Mouse (Mus musculus): Measurements from ENCODE around the gene Hist1h2ab. TPM values are rescaled to one million over a fixed set of nuclear protein-coding genes. Genes with fewer than 3 reads are reported as not detected.

Hist1h2ab gene
- total RNA-seq, 2 experiments from 2014 or later = 424 to 425 TPM

- DNase-seq = peak; percentile 56
Measured at GRCm38 (mm10) chr13:23792520-23792919, 41.6 kb downstream of the Hist1h2ab start.

GRCm38 (mm10) chr13:23799405-23799804, 48.5 kb downstream of the Hist1h2ab start:
- no peak for DNase-seq

Small RNA genes within 50 kb of the gene (microRNA-seq; reads per million reads assigned to microRNA genes)
- gene Gm44314 (0 to 0.20 reads per million in 2 experiments), gene Gm44484 (0 reads per million in 2 experiments)

Other genes with a start within 250 kb of the Hist1h2ab start
- 1,000 to 10,000 TPM; 1,227 to 1,327 TPM for gene Hist1h4h, start 220.1 kb upstream of the Hist1h2ab start, total RNA-seq (2021)
- 100 to 1,000 TPM; 480 to 499 TPM for gene Hist1h2af, start 217.2 kb upstream of the Hist1h2ab start, total RNA-seq (2021)
- 100 to 1,000 TPM; 165 to 172 TPM for gene Hist1h3g, start 215.7 kb upstream of the Hist1h2ab start, total RNA-seq (2021)
- gene Hist1h2bh, start 207.7 kb upstream of the Hist1h2ab start, total RNA-seq (2021) = 10 to 100 TPM; 23.5 to 23.8 TPM
- 100 to 1,000 TPM; 121 to 128 TPM for gene Hist1h3f, start 207.1 kb upstream of the Hist1h2ab start, total RNA-seq (2021)
- gene Hist1h4f, start 199.5 kb upstream of the Hist1h2ab start, total RNA-seq (2021) = 100 to 1,000 TPM; 802 to 855 TPM
- gene Hist1h1d, start 197.9 kb upstream of the Hist1h2ab start, total RNA-seq (2021) = 10 to 100 TPM; 40.0 to 43.0 TPM
- 100 to 1,000 TPM; 299 to 323 TPM for gene Hist1h3e, start 188.8 kb upstream of the Hist1h2ab start, total RNA-seq (2021)
- gene Hist1h2ae, start 179.9 kb upstream of the Hist1h2ab start, total RNA-seq (2021) = 10 to 100 TPM; 77.0 to 85.3 TPM
- gene Hist1h2bg, start 179.7 kb upstream of the Hist1h2ab start, total RNA-seq (2021) = 100 to 1,000 TPM; 624 to 645 TPM
- 100 to 1,000 TPM; 278 to 296 TPM for gene Hist1h2bf, start 176.9 kb upstream of the Hist1h2ab start, total RNA-seq (2021)
- gene Hist1h2ad, start 176.7 kb upstream of the Hist1h2ab start, total RNA-seq (2021) = 10 to 100 TPM; 62.5 to 79.1 TPM
- gene Hist1h3d, start 175.4 kb upstream of the Hist1h2ab start, total RNA-seq (2021) = 10 to 100 TPM; 52.4 to 58.7 TPM
- 100 to 1,000 TPM; 322 to 324 TPM for gene Hist1h4d, start 169.5 kb upstream of the Hist1h2ab start, total RNA-seq (2021)
- 10 to 100 TPM; 38.8 to 42.2 TPM for gene Hist1h2be, start 130.0 kb upstream of the Hist1h2ab start, total RNA-seq (2021)
- gene Hist1h1e, start 128.6 kb upstream of the Hist1h2ab start, total RNA-seq (2021) = 100 to 1,000 TPM; 269 to 306 TPM
- 10 to 100 TPM; 11.4 to 11.7 TPM for gene Hist1h2ac, start 67.2 kb upstream of the Hist1h2ab start, total RNA-seq (2021)
- gene Hist1h2bc, start 66.9 kb upstream of the Hist1h2ab start, total RNA-seq (2021) = 10 to 100 TPM; 44.8 to 56.0 TPM
- 1 to 10 TPM; 1.6 to 1.8 TPM for gene Hist1h1t, start 55.3 kb upstream of the Hist1h2ab start, total RNA-seq (2021)
- gene Hist1h4c, start 52.7 kb upstream of the Hist1h2ab start, total RNA-seq (2021) = 100 to 1,000 TPM; 167 to 175 TPM
- gene Hfe, start 40.3 kb upstream of the Hist1h2ab start, total RNA-seq (2021) = 10 to 100 TPM; 19.7 to 21.0 TPM
- gene Hist1h1c, start 12.3 kb upstream of the Hist1h2ab start, total RNA-seq (2021) = 100 to 1,000 TPM; 472 to 511 TPM
- 100 to 1,000 TPM; 252 to 264 TPM for gene Hist1h3c, start 5.5 kb upstream of the Hist1h2ab start, total RNA-seq (2021)
- gene Hist1h2bb, start 4.4 kb upstream of the Hist1h2ab start, total RNA-seq (2021) = 100 to 1,000 TPM; 281 to 294 TPM
- 100 to 1,000 TPM; 568 to 625 TPM for gene Hist1h3b, start 1.1 kb downstream of the Hist1h2ab start, total RNA-seq (2021)
- gene Hist1h4b, start 5.9 kb downstream of the Hist1h2ab start, total RNA-seq (2021) = 100 to 1,000 TPM; 312 to 320 TPM
- gene Hist1h4a, start 10.1 kb downstream of the Hist1h2ab start, total RNA-seq (2021) = 100 to 1,000 TPM; 433 to 442 TPM
- 100 to 1,000 TPM; 440 to 473 TPM for gene Hist1h3a, start 11.3 kb downstream of the Hist1h2ab start, total RNA-seq (2021)
- gene Hist1h1a, start 12.5 kb downstream of the Hist1h2ab start, total RNA-seq (2021) = 100 to 1,000 TPM; 219 to 236 TPM
- not detected for gene Trim38, start 18.8 kb downstream of the Hist1h2ab start, total RNA-seq (2021)
- gene Slc17a2, start 55.9 kb downstream of the Hist1h2ab start, total RNA-seq (2021) = not detected
- gene Slc17a3, start 88.3 kb downstream of the Hist1h2ab start, total RNA-seq (2021) = not detected
- not detected for gene Slc17a1, start 116.6 kb downstream of the Hist1h2ab start, total RNA-seq (2021)
- not detected for gene Slc17a4, start 163.9 kb downstream of the Hist1h2ab start, total RNA-seq (2021)
- gene Hist1h2ba, start 183.0 kb downstream of the Hist1h2ab start, total RNA-seq (2021) = not detected
- not detected for gene Hist1h2aa, start 183.3 kb downstream of the Hist1h2ab start, total RNA-seq (2021)
- gene Scgn, start 240.1 kb downstream of the Hist1h2ab start, total RNA-seq (2021) = not detected